Mouse (Mus musculus) midbrain, postnatal 0 days (tissue): ENCODE data around the gene Padi3. TPM values are rescaled to one million over a fixed set of nuclear protein-coding genes. Genes with fewer than 3 reads are reported as not detected.

Experiments
- ATAC-seq: fragments of 200-750 bp; cut with Nextera tagmentation; 2 replicates; pipeline ENCODE4 v1.8.0; 2017; ENCODE audit warnings: moderate number of reproducible peaks, mild to moderate bottlenecking, moderate TSS enrichment, moderate library complexity; ENCODE audit not compliant: low FRiP score
- DNase-seq: peaks from one replicate; pipeline ENCODE4 v3.0.0-alpha.2; 2015; ENCODE audit warnings: low spot score
- H3K27ac ChIP-seq: fragments of 300-500 bp; sonication (generic); 2 replicates; pipeline ENCODE4 v1.5.1; 2014; ENCODE audit warnings: low read depth, mild to moderate bottlenecking, low read length, mixed read lengths
- H3K27me3 ChIP-seq: fragments of 300-500 bp; sonication (generic); 2 replicates; pipeline ENCODE4 v1.6.1; 2014; ENCODE audit warnings: low read length, control low read depth, mixed read lengths; ENCODE audit not compliant: insufficient read depth
- H3K36me3 ChIP-seq: fragments of 300-500 bp; sonication (generic); 2 replicates; pipeline ENCODE4 v1.6.1; 2014; ENCODE audit warnings: low read length, control low read depth, mixed read lengths; ENCODE audit not compliant: insufficient read depth
- H3K4me1 ChIP-seq: fragments of 300-500 bp; sonication (generic); 2 replicates; pipeline ENCODE4 v1.6.1; 2014; ENCODE audit warnings: mild to moderate bottlenecking, control low read depth, antibody characterized with exemption, low read length, mixed read lengths; ENCODE audit not compliant: insufficient read depth
- H3K4me2 ChIP-seq: fragments of 300-500 bp; sonication (generic); 2 replicates; pipeline ENCODE4 v1.6.1; 2014; ENCODE audit warnings: low read depth, mild to moderate bottlenecking, low read length, mixed read lengths; ENCODE audit not compliant: poor library complexity, severe bottlenecking
- H3K4me3 ChIP-seq: fragments of 300-500 bp; sonication (generic); 2 replicates; pipeline ENCODE4 v1.5.1; 2014; ENCODE audit warnings: low read depth, mild to moderate bottlenecking, low read length, moderate library complexity
- H3K9ac ChIP-seq: fragments of 300-500 bp; sonication (generic); replicated peaks from 2 replicates; pipeline ENCODE4 v1.6.1; 2014; ENCODE audit warnings: mild to moderate bottlenecking, low read length, moderate library complexity, mixed read lengths; ENCODE audit not compliant: poor library complexity, severe bottlenecking
- H3K9me3 ChIP-seq: fragments of 300-500 bp; sonication (generic); 2 replicates; pipeline ENCODE4 v1.6.1; 2016; ENCODE audit warnings: low read length, control low read depth
- CTCF ChIP-seq: IDR thresholded peaks from 2 replicates; pipeline ENCODE4 v1.5.1; 2016; ENCODE audit warnings: antibody characterized with exemption, mild to moderate bottlenecking
- WGBS: fragments of 180-500 bp; shearing (Covaris S2); extraction: QIAGEN DNeasy Blood & Tissue Kit; methylation state at CpG from one replicate; pipeline ENCODE4 v1.1.7; 2014; 5-methylcytosine and 5-hydroxymethylcytosine counted together
- polyA plus RNA-seq: library from polyadenylated mRNA; unstranded; fragments of >200 nt; fragmentation: Nextera tagmentation; extraction: Ambion mirVana; gene quantifications from 2 replicates; pipeline ENCODE4 v1.2.1, GENCODE M21; 2015
- total RNA-seq: library from RNA; depleted of rRNA; stranded (reverse); fragments of >200 nt; gene quantifications from 2 replicates; pipeline ENCODE4 v1.2.3, GENCODE M21; 2014

The Padi3 gene
- total and polyA plus RNA-seq, 2 experiments from 2014 or later = not detected

DNA sequence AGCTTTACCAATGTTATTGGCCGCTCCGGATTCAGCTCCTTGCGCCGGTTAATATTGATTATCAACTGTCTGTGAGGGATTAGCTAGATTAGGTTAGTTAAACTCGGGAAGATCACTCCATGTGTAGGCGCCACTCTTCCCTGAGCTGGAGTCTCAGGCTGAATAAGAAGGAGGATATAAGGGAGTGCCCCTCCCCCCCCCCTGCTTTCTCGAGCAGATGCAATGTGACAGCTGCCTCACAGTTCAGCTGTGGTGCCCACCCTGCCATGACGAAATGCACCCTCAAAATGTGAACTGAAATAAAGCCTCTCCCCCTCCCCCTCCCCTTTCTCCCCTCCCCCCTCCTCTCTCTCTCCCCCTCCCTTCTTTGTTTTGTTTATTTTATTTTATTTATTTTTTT is 43.2 kb upstream of the Padi3 start:
- ATAC-seq = no peak
- TF ChIP-seq CTCF = no peak
- Histone ChIP-seq H3K36me3 (no peaks in the 10 kb centered on the region), H3K4me3 (no peak overlapping the region), H3K9me3 (no peaks in the 10 kb centered on the region), H3K27ac (no peak overlapping the region), H3K9ac (no peak overlapping the region), H3K27me3 (no peaks in the 10 kb centered on the region), H3K4me1 (no peaks in the 10 kb centered on the region), H3K4me2 (no peak overlapping the region)
- DNase-seq = no peak
- WGBS = 51% methylated on average over 8 of the region's 8 CpGs

- WGBS = 75% methylated on average over 11 of the region's 11 CpGs
- Histone ChIP-seq H3K27ac (no peak overlapping the region), H3K9ac (no peak overlapping the region), H3K4me1 (no peaks in the 10 kb centered on the region), H3K4me2 (no peak overlapping the region), H3K4me3 (no peak overlapping the region), H3K9me3 (no peaks in the 10 kb centered on the region), H3K27me3 (no peaks in the 10 kb centered on the region), H3K36me3 (no peaks in the 10 kb centered on the region)
- TF ChIP-seq CTCF = no peak
- DNase-seq = no peak
- no peak for ATAC-seq
These were observed 38.9 kb upstream of the Padi3 start for GRCm38 (mm10) chr4:140849310-140849709.

GRCm38 (mm10) chr4:140845666-140846065 is 35.2 kb upstream of the Padi3 start, which contains the start of gene Padi1:
Padi1 (minus strand) TSS chr4:140845778.
- Histone ChIP-seq H3K9me3 (no peaks in the 10 kb centered on the region), H3K4me3 (no peak within 1 kb of the TSS), H3K4me1 (no peaks in the 10 kb centered on the region), H3K27me3 (no peaks in the 10 kb centered on the region), H3K36me3 (no peaks in the 10 kb centered on the region), H3K4me2 (no peak within 1 kb of the TSS), H3K27ac (no peak within 1 kb of the TSS), H3K9ac (no peak within 1 kb of the TSS)
- ATAC-seq (no peak), DNase-seq (no peak)
- 61% methylated on average over 6 of the region's 6 CpGs for WGBS
- no peak for TF ChIP-seq CTCF

DNA sequence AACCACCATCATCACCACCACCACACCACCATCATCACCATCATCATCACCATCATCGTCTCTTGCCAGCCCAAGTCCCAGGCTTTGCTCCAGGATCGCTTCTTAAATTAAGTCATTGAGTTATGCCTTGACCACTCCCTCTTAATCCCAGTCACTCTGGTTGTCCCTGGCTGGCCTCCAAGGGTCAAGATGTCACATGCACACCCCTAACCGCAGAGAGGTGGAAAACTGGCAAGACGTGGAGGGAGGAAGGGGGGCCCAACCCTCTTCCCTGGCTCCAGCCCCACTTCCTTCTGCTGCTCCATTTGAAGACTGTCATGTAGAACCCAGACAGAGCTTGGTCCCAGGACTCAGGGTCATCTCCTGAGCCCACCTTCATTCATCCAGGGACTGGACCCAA is 34.5 kb upstream of the Padi3 start:
- 75% methylated on average over 3 of the region's 4 CpGs for WGBS
- no peaks in the 10 kb centered on the region for H3K9me3 ChIP-seq
- no peak overlapping the region for H3K27ac ChIP-seq
- ATAC-seq = no peak
- DNase-seq = no peak
- no peak overlapping the region for H3K4me2 ChIP-seq
- no peaks in the 10 kb centered on the region for H3K27me3 ChIP-seq
- TF ChIP-seq CTCF = no peak
- no peak overlapping the region for H3K9ac ChIP-seq
- no peaks in the 10 kb centered on the region for H3K4me1 ChIP-seq
- no peaks in the 10 kb centered on the region for H3K36me3 ChIP-seq
- no peak overlapping the region for H3K4me3 ChIP-seq

DNA sequence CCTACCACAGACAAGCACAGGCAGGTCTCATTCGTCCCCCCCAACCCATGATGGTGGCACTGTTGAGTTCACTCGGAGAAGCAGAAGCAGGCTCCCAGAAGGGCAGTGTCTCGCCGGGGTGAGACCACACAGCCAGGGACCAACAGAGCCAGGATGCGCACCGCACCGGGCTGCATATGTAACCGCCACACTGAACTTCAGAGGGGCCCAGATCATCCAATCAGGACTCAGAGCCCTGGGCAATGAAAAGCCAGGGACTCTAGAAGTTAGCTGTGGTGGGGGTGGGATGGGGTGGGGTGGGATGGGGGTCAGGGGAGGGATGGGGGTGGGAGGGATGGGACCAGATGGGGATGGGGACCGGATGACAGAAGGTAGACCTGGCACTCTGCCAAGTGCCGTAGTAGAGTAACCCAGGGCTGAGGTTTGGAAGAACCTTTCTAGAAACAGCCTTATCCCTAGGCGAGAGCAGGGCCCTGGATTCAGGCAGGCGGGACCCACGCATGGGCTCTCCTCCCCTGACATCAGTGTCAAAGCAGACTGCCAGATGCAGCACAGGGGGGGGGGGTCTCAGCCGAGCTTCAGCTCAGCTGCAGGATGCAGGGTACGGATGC is 33.3 kb upstream of the Padi3 start:
- no peak for DNase-seq
- H3K9me3 ChIP-seq = no peaks in the 10 kb centered on the region

DNA sequence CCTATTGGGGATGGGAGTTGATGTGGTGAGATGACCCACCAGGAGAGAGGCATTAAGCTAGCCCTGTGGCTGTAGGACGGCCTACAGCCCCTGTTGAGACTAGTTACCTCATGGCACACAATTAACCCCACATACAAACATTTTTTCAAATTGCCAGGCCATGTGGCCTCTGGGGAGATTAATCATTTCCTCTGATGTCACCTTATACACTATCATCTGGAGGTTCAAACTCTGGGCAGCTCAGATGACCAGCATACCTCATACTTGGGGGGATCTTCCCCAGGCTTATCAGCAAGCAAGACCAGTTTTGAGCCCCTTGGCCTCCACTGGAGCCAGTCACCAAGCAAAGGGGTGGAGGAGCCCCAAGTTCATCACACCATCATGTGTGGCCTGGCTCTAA is 32.5 kb upstream of the Padi3 start:
- ATAC-seq = no peak
- WGBS = 79% methylated on average over 1 of the region's 1 CpGs

More for the DNA sequence above, 33.3 kb upstream of the Padi3 start:
- no peak overlapping the region for H3K4me2 ChIP-seq
- no peak overlapping the region for H3K27ac ChIP-seq
- 61% methylated on average over 14 of the region's 15 CpGs for WGBS
- H3K4me3 ChIP-seq = no peak overlapping the region
- no peaks in the 10 kb centered on the region for H3K27me3 ChIP-seq
- no peak overlapping the region for H3K9ac ChIP-seq
- no peaks in the 10 kb centered on the region for H3K36me3 ChIP-seq
- H3K4me1 ChIP-seq = no peaks in the 10 kb centered on the region
- ATAC-seq = no peak
- TF ChIP-seq CTCF = no peak

More for the DNA sequence above, 32.5 kb upstream of the Padi3 start:
- Histone ChIP-seq H3K27me3 (no peaks in the 10 kb centered on the region), H3K4me3 (no peak overlapping the region), H3K9ac (no peak overlapping the region), H3K4me1 (0 out of 2 replicates have a peak, but pooled peaks cover 3% of the 10 kb centered on the region), H3K9me3 (no peaks in the 10 kb centered on the region), H3K4me2 (no peak overlapping the region), H3K36me3 (no peaks in the 10 kb centered on the region), H3K27ac (no peak overlapping the region)
- no peak for TF ChIP-seq CTCF
- DNase-seq = no peak
